Mouse (Mus musculus) retina, embryonic 14.5 days (tissue): ENCODE data around the gene Mtr.
A peak's percentile ranks its signal among the peaks of the same experiment; 100 is the strongest.

Source experiments
- DNase-seq: peaks from one replicate; pipeline ENCODE4 v3.0.0-alpha.2; 2015; ENCODE audit warnings: low spot score

Mtr gene

GRCm38 (mm10) chr13:12257391-12258380, at the start of gene Mtr:
TSS of gene Mtr (minus strand) at chr13:12258113.
- DNase-seq = peak; percentile 98

GRCm38 (mm10) chr13:12307286-12307685, 49.4 kb upstream of the Mtr start:
- DNase-seq = no peak

- DNase-seq = no peak
Observed at GRCm38 (mm10) chr13:12305540-12305939, 47.6 kb upstream of the Mtr start.

GRCm38 (mm10) chr13:12304991-12305390, 47.1 kb upstream of the Mtr start:
- DNase-seq = no peak

GRCm38 (mm10) chr13:12297777-12298176, 39.9 kb upstream of the Mtr start:
- no peak for DNase-seq

GRCm38 (mm10) chr13:12296701-12297100, 38.8 kb upstream of the Mtr start:
- DNase-seq = peak; percentile 29

- DNase-seq = no peak
Observed at GRCm38 (mm10) chr13:12293810-12294209, 35.9 kb upstream of the Mtr start.

GRCm38 (mm10) chr13:12290700-12291099, 32.8 kb upstream of the Mtr start:
- DNase-seq = no peak

- no peak for DNase-seq
Observed at GRCm38 (mm10) chr13:12284528-12284927, 26.6 kb upstream of the Mtr start.

- no peak for DNase-seq
Observed at GRCm38 (mm10) chr13:12283826-12284225, 25.9 kb upstream of the Mtr start.

- DNase-seq = no peak
Observed at GRCm38 (mm10) chr13:12274721-12275120, 16.8 kb upstream of the Mtr start.

- no peak for DNase-seq
Observed at GRCm38 (mm10) chr13:12274220-12274619, 16.3 kb upstream of the Mtr start.

- peak; percentile 72 for DNase-seq
Observed at GRCm38 (mm10) chr13:12272953-12273352, 15.0 kb upstream of the Mtr start.

GRCm38 (mm10) chr13:12267971-12268370, 10.1 kb upstream of the Mtr start:
- no peak for DNase-seq

- DNase-seq = no peak
Observed at GRCm38 (mm10) chr13:12267097-12267496, 9.2 kb upstream of the Mtr start.

- no peak for DNase-seq
Observed at GRCm38 (mm10) chr13:12263996-12264395, 6.1 kb upstream of the Mtr start.

GRCm38 (mm10) chr13:12261505-12261904, 3.6 kb upstream of the Mtr start:
- DNase-seq = peak; percentile 10

- peak; percentile 31 for DNase-seq
Observed at GRCm38 (mm10) chr13:12256871-12257390, 982 bp downstream of the Mtr start.

- DNase-seq = no peak
Observed at GRCm38 (mm10) chr13:12255911-12256705, 1.8 kb downstream of the Mtr start.

GRCm38 (mm10) chr13:12250496-12250895, 7.4 kb downstream of the Mtr start:
- DNase-seq = no peak

- DNase-seq = no peak
Observed at GRCm38 (mm10) chr13:12249195-12249898, 8.6 kb downstream of the Mtr start.

- DNase-seq = no peak
Observed at GRCm38 (mm10) chr13:12245938-12246337, 12.0 kb downstream of the Mtr start.
